Mouse (Mus musculus) testis, adult 2 months (tissue): ENCODE data around the gene Xpnpep2.

ENCODE experiments used
- CTCF ChIP-seq: fragments of 200-500 bp; IDR thresholded peaks from 2 replicates; pipeline ENCODE4 v1.5.1; 2012; ENCODE audit warnings: low read depth, mild to moderate bottlenecking, inconsistent platforms, low read length, moderate library complexity; ENCODE audit not compliant: control insufficient read depth, insufficient read depth, insufficient replicate concordance
- POLR2A ChIP-seq: fragments of 200-500 bp; IDR thresholded peaks from 2 replicates; pipeline ENCODE4 v1.6.1; 2012; ENCODE audit warnings: low read depth, mild to moderate bottlenecking, inconsistent platforms, low read length, moderate library complexity; ENCODE audit not compliant: control insufficient read depth

DNA sequence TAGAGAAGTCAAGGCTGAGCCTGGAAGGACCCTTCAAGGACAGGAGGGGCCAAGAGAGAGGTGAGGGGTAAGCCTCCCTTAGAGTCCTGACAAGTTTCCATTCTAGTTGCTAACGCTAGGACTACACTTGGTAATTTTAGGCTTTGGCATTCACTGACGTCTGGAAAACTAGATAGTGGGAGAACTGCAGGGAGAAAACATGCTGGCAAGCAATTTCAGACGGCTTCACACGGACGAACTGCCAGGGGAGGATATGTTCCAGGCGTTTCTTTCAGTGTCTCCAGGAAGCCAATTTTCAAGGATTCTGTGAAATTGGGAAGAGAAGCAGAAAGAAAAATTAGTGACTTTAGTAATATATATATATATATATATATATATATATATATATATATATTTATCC lies 73.3 kb downstream of the Xpnpep2 start:
- TF ChIP-seq CTCF (no peak), POLR2A (no peak)
